Mouse (Mus musculus): ENCODE results near the gene Tmem30a.

- TF ChIP-seq CTCF (IDR thresholded peaks at IDR 0.05; ENCODE audit: extremely low read depth, insufficient read length, insufficient replicate concordance, low read depth, low read length) (peak; percentile 44; the same call in 1 of the 2 replicates), POLR2A (IDR thresholded peaks at IDR 0.05; ENCODE audit: low read depth, low read length) (no peak)
Observed at GRCm38 (mm10) chr9:79721056-79721455, 72.3 kb downstream of the Tmem30a start.
